ENCODE assay signal across 8 mouse cellular contexts in genomic region chr14:21830876-21831767, GRCm38 (mm10). TPM values are rescaled to one million over a fixed set of nuclear protein-coding genes. Genes with fewer than 3 reads are reported as not detected.
DNase-seq lines count a peak whose midpoint lies in the region; ATAC-seq lines count a peak whose summit lies in the region.

No protein-coding gene starts in this region.

- peak; percentile 87 for DNase-seq in WW6 (ENCODE audit: low read depth, low spot score)
- peak; percentile 95 to 96 for DNase-seq in cerebellum, postnatal 36 days
- DNase-seq in frontal cortex, postnatal 36 days (ENCODE audit: low spot score in 2 of 2) = peak; percentile 96 to 97
- peak; percentile 95 for DNase-seq in left cerebral cortex, adult 11 months (ENCODE audit: low spot score)
- peak; percentile 97 for DNase-seq in lung, postnatal 36 days
- DNase-seq in retina, embryonic 14.5 days (ENCODE audit: low spot score) = peak; percentile 95
- DNase-seq in thymus, postnatal 36 days = peak; percentile 97 to 98

- peaks cover 25% of the 10 kb centered on the region for H3K4me1 ChIP-seq in hindbrain, embryonic 15.5 days (replicated peaks)

- ATAC-seq in hindbrain, embryonic 15.5 days (ENCODE audit: low FRiP score, low read depth) = peak; percentile 98

- H3K4me3 ChIP-seq in hindbrain, embryonic 15.5 days = peak overlapping the region; percentile 99

- H3K9me3 ChIP-seq in hindbrain, embryonic 15.5 days = no peaks in the 10 kb centered on the region

- H3K27me3 ChIP-seq in hindbrain, embryonic 15.5 days = no peaks in the 10 kb centered on the region

- peaks cover 11% of the 10 kb centered on the region for H3K36me3 ChIP-seq in hindbrain, embryonic 15.5 days

- peak overlapping the region; percentile 98 for H3K27ac ChIP-seq in hindbrain, embryonic 15.5 days (replicated peaks)

- peak overlapping the region; percentile 83 for H3K4me2 ChIP-seq in hindbrain, embryonic 15.5 days

- WGBS in hindbrain, embryonic 15.5 days = under 1% methylated on average over 72 of the region's 73 CpGs

- H3K9ac ChIP-seq in hindbrain, embryonic 15.5 days = peak overlapping the region; percentile 94

RNA-seq across cellular contexts. Expression of gene Vdac2, which starts 6.1 kb away (rescaled TPM):
- polyA plus RNA-seq in hindbrain, embryonic 15.5 days (2015; fragmentation: Nextera tagmentation; extraction: Ambion mirVana) = 282 TPM in 2 replicates

RNA-seq across cellular contexts. Expression of gene Comtd1, which starts 17.7 kb away (rescaled TPM):
- 59.9 and 63.0 TPM in 2 replicates for polyA plus RNA-seq in hindbrain, embryonic 15.5 days (2015; fragmentation: Nextera tagmentation; extraction: Ambion mirVana)

Comparison
In these comparisons a context has a peak if more than half of its experiments do, and no peak if none do; other contexts are left out.
1. Peak in every context shown above with its lines: DNase-seq, ATAC-seq, H3K4me3 ChIP-seq and H3K27ac ChIP-seq.